Mouse (Mus musculus): ENCODE measurements around the gene Armc9. TPM values are rescaled to one million over a fixed set of nuclear protein-coding genes. Genes with fewer than 3 reads are reported as not detected.

Armc9 gene
- polyA plus RNA-seq, 1 experiment from 2014 or later = 25.4 TPM

- Histone ChIP-seq H3K4me1 (no peaks in the 10 kb centered on the region), H3K36me3 (no peaks in the 10 kb centered on the region), H3K9me3 (replicated peaks) (no peaks in the 10 kb centered on the region), H3K4me2 (replicated peaks) (no peak overlapping the region), H3K4me3 (replicated peaks) (no peak overlapping the region), H3K27me3 (no peaks in the 10 kb centered on the region), H3K9ac (no peak overlapping the region), H3K27ac (replicated peaks) (no peak overlapping the region)
- no peak for ATAC-seq (ENCODE audit: insufficient number of reproducible peaks, low FRiP score, low TSS enrichment, low read depth)
- WGBS = 83% methylated on average over 5 of the region's 5 CpGs
Measured at GRCm38 (mm10) chr1:86284101-86284500, 129.5 kb downstream of the Armc9 start.

GRCm38 (mm10) chr1:86285295-86285694, 130.7 kb downstream of the Armc9 start:
- Histone ChIP-seq H3K27ac (replicated peaks) (no peak overlapping the region), H3K9me3 (replicated peaks) (no peaks in the 10 kb centered on the region), H3K27me3 (no peaks in the 10 kb centered on the region), H3K4me2 (replicated peaks) (no peak overlapping the region), H3K4me1 (no peaks in the 10 kb centered on the region), H3K36me3 (no peaks in the 10 kb centered on the region), H3K9ac (no peak overlapping the region), H3K4me3 (replicated peaks) (no peak overlapping the region)
- no peak for ATAC-seq (ENCODE audit: insufficient number of reproducible peaks, low FRiP score, low TSS enrichment, low read depth)
- 76% methylated on average over 6 of the region's 6 CpGs for WGBS

GRCm38 (mm10) chr1:86287473-86287872, 132.9 kb downstream of the Armc9 start:
- H3K27me3 ChIP-seq = no peaks in the 10 kb centered on the region
- no peaks in the 10 kb centered on the region for H3K9me3 ChIP-seq (replicated peaks)
- H3K27ac ChIP-seq (replicated peaks) = no peak overlapping the region
- no peak overlapping the region for H3K9ac ChIP-seq
- 84% methylated on average over 4 of the region's 4 CpGs for WGBS
- ATAC-seq (ENCODE audit: insufficient number of reproducible peaks, low FRiP score, low TSS enrichment, low read depth) = no peak
- no peaks in the 10 kb centered on the region for H3K36me3 ChIP-seq
- H3K4me1 ChIP-seq = no peaks in the 10 kb centered on the region
- H3K4me3 ChIP-seq (replicated peaks) = no peak overlapping the region
- no peak overlapping the region for H3K4me2 ChIP-seq (replicated peaks)

GRCm38 (mm10) chr1:86290452-86290851, 135.9 kb downstream of the Armc9 start:
- Histone ChIP-seq H3K9ac (no peak overlapping the region), H3K4me2 (replicated peaks) (no peak overlapping the region), H3K4me3 (replicated peaks) (no peak overlapping the region), H3K27me3 (no peaks in the 10 kb centered on the region), H3K36me3 (no peaks in the 10 kb centered on the region), H3K4me1 (no peaks in the 10 kb centered on the region), H3K27ac (replicated peaks) (no peak overlapping the region), H3K9me3 (replicated peaks) (no peaks in the 10 kb centered on the region)
- 49% methylated on average over 3 of the region's 3 CpGs for WGBS
- no peak for ATAC-seq (ENCODE audit: insufficient number of reproducible peaks, low FRiP score, low TSS enrichment, low read depth)

- Histone ChIP-seq H3K27ac (replicated peaks) (no peak overlapping the region), H3K36me3 (no peaks in the 10 kb centered on the region), H3K9me3 (replicated peaks) (no peaks in the 10 kb centered on the region), H3K9ac (no peak overlapping the region), H3K27me3 (no peaks in the 10 kb centered on the region), H3K4me2 (replicated peaks) (no peak overlapping the region), H3K4me3 (replicated peaks) (no peak overlapping the region), H3K4me1 (no peaks in the 10 kb centered on the region)
- 70% methylated on average over 3 of the region's 3 CpGs for whole genome bisulfite sequencing
- ATAC-seq (ENCODE audit: insufficient number of reproducible peaks, low FRiP score, low TSS enrichment, low read depth) = no peak
Measured at GRCm38 (mm10) chr1:86293091-86293490, 138.5 kb downstream of the Armc9 start.

- 89% methylated on average over 5 of the region's 5 CpGs for WGBS
- Histone ChIP-seq H3K4me3 (replicated peaks) (no peak overlapping the region), H3K4me1 (no peaks in the 10 kb centered on the region), H3K4me2 (replicated peaks) (no peak overlapping the region), H3K27ac (replicated peaks) (no peak overlapping the region), H3K9me3 (replicated peaks) (no peaks in the 10 kb centered on the region), H3K36me3 (no peaks in the 10 kb centered on the region), H3K27me3 (no peaks in the 10 kb centered on the region), H3K9ac (no peak overlapping the region)
- ATAC-seq (ENCODE audit: insufficient number of reproducible peaks, low FRiP score, low TSS enrichment, low read depth) = no peak
Measured at GRCm38 (mm10) chr1:86293868-86294267, 139.3 kb downstream of the Armc9 start.

GRCm38 (mm10) chr1:86294472-86294871, 139.9 kb downstream of the Armc9 start:
- H3K4me2 ChIP-seq (replicated peaks) = no peak overlapping the region
- peak; percentile 60; the same call in 1 of the 2 replicates for ATAC-seq (ENCODE audit: insufficient number of reproducible peaks, low FRiP score, low TSS enrichment, low read depth)
- H3K36me3 ChIP-seq = no peaks in the 10 kb centered on the region
- no peak overlapping the region for H3K4me3 ChIP-seq (replicated peaks)
- H3K9ac ChIP-seq = no peak overlapping the region
- H3K27me3 ChIP-seq = no peaks in the 10 kb centered on the region
- H3K4me1 ChIP-seq = no peaks in the 10 kb centered on the region
- no peaks in the 10 kb centered on the region for H3K9me3 ChIP-seq (replicated peaks)
- no peak overlapping the region for H3K27ac ChIP-seq (replicated peaks)
- 19% methylated on average over 4 of the region's 4 CpGs for WGBS

- no peaks in the 10 kb centered on the region for H3K36me3 ChIP-seq
- no peak overlapping the region for H3K4me3 ChIP-seq (replicated peaks)
- no peak overlapping the region for H3K4me2 ChIP-seq (replicated peaks)
- H3K4me1 ChIP-seq = peaks cover 16% of the 10 kb centered on the region
- peaks cover 21% of the 10 kb centered on the region for H3K27me3 ChIP-seq
- no peak overlapping the region for H3K27ac ChIP-seq (replicated peaks)
- 38% methylated on average over 2 of the region's 2 CpGs for WGBS
- H3K9ac ChIP-seq = no peak overlapping the region
- H3K9me3 ChIP-seq (replicated peaks) = no peaks in the 10 kb centered on the region
- ATAC-seq (ENCODE audit: insufficient number of reproducible peaks, low FRiP score, low TSS enrichment, low read depth) = no peak
Measured at GRCm38 (mm10) chr1:86300093-86300492, 145.5 kb downstream of the Armc9 start.

- Histone ChIP-seq H3K27me3 (peaks cover 23% of the 10 kb centered on the region), H3K9me3 (replicated peaks) (no peaks in the 10 kb centered on the region), H3K9ac (no peak overlapping the region), H3K4me3 (replicated peaks) (no peak overlapping the region), H3K4me1 (peaks cover 16% of the 10 kb centered on the region), H3K27ac (replicated peaks) (no peak overlapping the region), H3K4me2 (replicated peaks) (no peak overlapping the region), H3K36me3 (no peaks in the 10 kb centered on the region)
- WGBS = 62% methylated on average over 7 of the region's 7 CpGs
- ATAC-seq (ENCODE audit: insufficient number of reproducible peaks, low FRiP score, low TSS enrichment, low read depth) = no peak
Measured at GRCm38 (mm10) chr1:86300731-86301130, 146.2 kb downstream of the Armc9 start.

GRCm38 (mm10) chr1:86301221-86302091, 146.9 kb downstream of the Armc9 start:
- 48% methylated on average over 6 of the region's 6 CpGs for WGBS
- no peaks in the 10 kb centered on the region for H3K9me3 ChIP-seq (replicated peaks)
- H3K27ac ChIP-seq (replicated peaks) = no peak overlapping the region
- no peak for ATAC-seq (ENCODE audit: insufficient number of reproducible peaks, low FRiP score, low TSS enrichment, low read depth)
- H3K4me1 ChIP-seq = peaks cover 16% of the 10 kb centered on the region
- H3K4me3 ChIP-seq (replicated peaks) = no peak overlapping the region
- no peaks in the 10 kb centered on the region for H3K36me3 ChIP-seq
- H3K9ac ChIP-seq = no peak overlapping the region
- peaks cover 23% of the 10 kb centered on the region for H3K27me3 ChIP-seq
- H3K4me2 ChIP-seq (replicated peaks) = no peak overlapping the region

GRCm38 (mm10) chr1:86302532-86302931, 148.0 kb downstream of the Armc9 start, which contains the start of gene B3gnt7:
B3gnt7 (plus strand) TSS chr1:86302832.
- WGBS = 36% methylated on average over 6 of the region's 6 CpGs
- H3K27ac ChIP-seq (replicated peaks) = no peak within 1 kb of the TSS

More at GRCm38 (mm10) chr1:86302532-86302931, 148.0 kb downstream of the Armc9 start, which contains the start of gene B3gnt7:
- peak within 1 kb of the TSS; percentile 62 for H3K4me3 ChIP-seq (replicated peaks)
- H3K9ac ChIP-seq = peak within 1 kb of the TSS; percentile 41
- H3K27me3 ChIP-seq = peaks cover 23% of the 10 kb centered on the region
- H3K9me3 ChIP-seq (replicated peaks) = no peaks in the 10 kb centered on the region
- H3K4me1 ChIP-seq = peaks cover 16% of the 10 kb centered on the region
- no peak for ATAC-seq (ENCODE audit: insufficient number of reproducible peaks, low FRiP score, low TSS enrichment, low read depth)
- H3K36me3 ChIP-seq = no peaks in the 10 kb centered on the region
- peak within 1 kb of the TSS; percentile 95 for H3K4me2 ChIP-seq (replicated peaks)

Data from embryonic facial prominence, embryonic 15.5 days (tissue).